Mouse (Mus musculus): ENCODE measurements around the gene Tlnrd1.

GRCm38 (mm10) chr7:83891433-83892332 lies 7.6 kb upstream of the Tlnrd1 start:
- TF ChIP-seq CTCF (IDR thresholded peaks at IDR 0.05; ENCODE audit: extremely low read depth, insufficient read length, insufficient replicate concordance, low read depth, low read length), result 0 out of 2 replicates have a peak, but pooled peaks have one; percentile 32
- TF ChIP-seq POLR2A (IDR thresholded peaks at IDR 0.05; ENCODE audit: low read depth, low read length), result peak; percentile 53; the same call in 1 of the 2 replicates
